Mouse (Mus musculus) left cerebral cortex, postnatal 14 days (tissue): ENCODE results near the gene Rnf217. TPM values are rescaled to one million over a fixed set of nuclear protein-coding genes. Genes with fewer than 3 reads are reported as not detected.

ENCODE experiments used
- DNase-seq, 2 experiments: peaks; one replicate each; pipeline ENCODE4 v3.0.0; 2021 to 2022; ENCODE audit warnings: low spot score in 2 of 2, mixed read lengths in 1 of 2
- intact Hi-C: fragments of 180-260 bp; cut with DNase I; formaldehyde crosslinking; loops from one replicate; pipeline ENCODE4 v1.15.1; 2025
- total RNA-seq, 2 experiments: library from RNA; stranded (reverse); gene quantifications; 2 replicates each; pipeline ENCODE4 v1.2.3; 2021

The Rnf217 gene
- total RNA-seq, 2 experiments from 2014 or later = 10.8 to 12.2 TPM

DNA sequence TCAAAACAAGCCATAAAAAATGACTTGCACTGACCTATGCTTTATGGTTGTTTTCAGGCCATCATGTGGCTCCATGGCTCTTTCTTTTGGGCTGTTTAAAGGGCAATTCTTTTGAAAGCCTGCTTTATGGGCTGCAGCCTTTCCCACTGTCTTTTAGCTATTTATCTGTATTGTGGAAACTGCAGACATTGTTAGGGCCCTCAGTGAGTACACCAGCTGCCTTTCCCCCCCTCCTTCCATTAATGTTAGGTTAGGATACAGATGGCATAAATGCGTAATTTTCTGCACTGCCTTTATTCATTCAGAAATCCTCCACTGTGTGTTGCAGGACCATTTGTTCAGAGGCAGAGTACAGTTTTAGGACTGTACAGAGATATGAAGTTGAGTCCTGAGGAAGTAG lies 93.1 kb downstream of the Rnf217 start:
- no peak for DNase-seq
- intact Hi-C loops = no loop called here

DNA sequence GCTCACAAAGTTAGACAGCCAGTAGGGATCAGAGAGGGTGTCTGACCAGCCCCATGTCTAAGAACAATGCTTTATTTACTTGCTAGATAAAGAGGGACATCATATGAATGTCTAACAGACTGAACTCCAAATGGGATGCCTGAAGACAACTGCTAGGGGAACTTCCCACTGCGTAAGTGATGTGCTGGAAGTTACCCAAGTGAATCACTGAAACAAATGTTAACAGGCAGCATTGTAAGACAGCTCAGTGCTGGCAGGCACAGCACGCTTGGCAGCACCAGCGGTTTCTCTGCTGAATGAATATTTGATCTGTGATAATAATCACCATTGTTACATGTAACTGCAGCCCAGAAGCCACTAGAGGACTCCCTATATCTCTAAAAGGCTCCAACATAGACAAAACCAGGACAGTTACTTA lies 104.8 kb downstream of the Rnf217 start:
- intact Hi-C loops = no loop called here
- peak; percentile 46 to 48 for DNase-seq

DNA sequence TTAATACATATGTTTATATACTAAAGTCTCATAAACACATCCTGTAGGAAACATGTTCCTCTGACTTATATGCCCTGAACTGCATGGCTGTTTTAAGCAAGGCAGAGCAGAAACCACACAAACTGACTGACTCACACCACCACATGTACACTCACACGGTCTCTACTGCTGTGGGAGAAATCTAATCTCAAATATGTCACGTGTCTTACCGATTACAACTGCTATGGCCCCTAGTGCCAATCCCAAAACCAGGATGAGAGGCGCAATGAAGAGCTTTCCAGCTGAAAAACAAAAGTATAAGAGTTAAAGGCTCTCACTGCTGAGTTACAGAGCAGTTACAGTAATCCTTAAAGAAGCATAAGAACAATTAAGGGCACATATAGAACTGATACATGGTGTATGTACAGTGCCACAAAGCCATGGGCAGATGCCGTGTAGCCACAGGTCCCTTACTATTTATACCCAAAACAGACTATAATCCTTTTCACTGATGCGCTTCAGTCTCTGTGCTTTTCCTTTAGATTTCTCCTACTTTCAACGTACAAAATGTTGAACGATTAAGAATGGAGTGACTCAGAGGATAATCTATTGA lies 105.3 kb downstream of the Rnf217 start:
- DNase-seq = no peak
- intact Hi-C loops = no loop called here

DNA sequence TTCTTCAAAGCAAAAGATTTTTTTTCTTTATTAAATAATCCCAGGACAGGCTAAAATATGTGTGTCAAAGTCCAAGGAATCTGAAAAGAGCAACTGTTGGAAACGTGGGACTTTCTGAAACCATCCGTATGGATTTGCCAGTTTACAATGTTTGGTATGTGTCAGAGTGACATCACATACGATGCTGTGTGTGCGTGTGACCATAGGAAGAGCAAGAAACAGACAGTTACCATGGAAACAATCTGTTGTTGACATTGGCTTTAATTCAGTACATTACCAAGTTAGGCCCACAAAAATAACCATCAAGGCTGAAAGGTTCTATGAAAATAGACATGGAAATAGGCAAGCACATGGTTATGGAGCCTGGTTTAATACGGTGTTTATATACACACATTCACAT lies 107.3 kb downstream of the Rnf217 start:
- DNase-seq = peak in 1 of 2 experiments; percentile 14
- intact Hi-C loops = no loop called here

DNA sequence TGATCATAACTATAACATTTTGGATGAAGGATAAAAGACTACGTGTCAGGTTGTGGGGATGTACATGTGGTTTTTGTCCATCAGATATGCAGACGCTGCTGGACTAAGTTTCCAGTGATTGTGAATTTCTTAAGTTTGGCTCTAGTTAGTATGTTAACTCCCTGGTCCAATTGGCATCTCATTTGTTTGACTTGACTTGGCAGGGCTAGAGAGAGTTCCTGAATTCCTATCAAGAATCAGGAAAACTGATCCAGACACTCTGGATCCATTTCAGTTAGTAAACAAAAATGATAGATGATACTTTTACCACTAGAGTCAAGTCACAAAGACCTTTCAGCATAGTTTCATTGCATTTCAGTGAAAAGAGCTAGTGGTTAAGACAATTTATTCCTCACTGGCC lies 112.1 kb downstream of the Rnf217 start:
- DNase-seq = no peak
- intact Hi-C loops = no loop called here

DNA sequence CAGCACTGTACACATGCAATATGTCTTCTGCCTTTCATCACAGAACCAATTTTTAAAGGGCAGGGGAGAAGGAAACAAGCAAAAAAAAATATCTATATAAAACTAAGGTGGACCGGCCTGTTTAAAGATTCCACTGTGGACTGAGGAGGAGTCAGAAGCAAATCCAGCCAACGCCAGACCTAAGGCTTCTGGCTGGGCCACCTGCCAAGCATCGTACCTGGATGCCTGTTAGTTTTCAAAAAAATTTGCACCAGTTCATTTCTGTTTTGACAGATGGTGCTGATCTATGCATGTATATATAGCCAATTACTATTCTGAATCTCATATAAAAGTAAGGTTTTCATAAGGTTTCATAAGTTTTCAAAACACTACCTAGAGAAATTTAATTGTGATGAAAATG lies 113.2 kb downstream of the Rnf217 start:
- intact Hi-C loops = no loop called here
- no peak for DNase-seq

DNA sequence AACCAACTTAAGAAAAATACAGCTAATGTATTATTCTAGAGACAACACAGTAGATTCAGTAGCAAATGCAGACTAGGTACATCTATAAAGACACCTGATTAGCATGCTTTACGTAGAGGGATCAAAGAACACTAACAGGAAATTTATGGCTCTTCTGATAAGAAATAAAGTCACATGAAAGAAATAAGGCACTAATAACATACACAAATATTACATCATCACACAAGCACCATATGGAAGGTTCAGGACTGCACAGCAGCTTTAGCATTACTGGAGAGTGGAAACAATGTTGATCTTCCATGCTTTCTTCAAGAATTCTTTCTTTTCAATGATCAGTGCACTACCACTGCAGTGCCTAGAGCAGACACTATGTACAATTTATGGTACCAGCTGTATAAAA lies 114.7 kb downstream of the Rnf217 start:
- intact Hi-C loops = no loop called here

DNA sequence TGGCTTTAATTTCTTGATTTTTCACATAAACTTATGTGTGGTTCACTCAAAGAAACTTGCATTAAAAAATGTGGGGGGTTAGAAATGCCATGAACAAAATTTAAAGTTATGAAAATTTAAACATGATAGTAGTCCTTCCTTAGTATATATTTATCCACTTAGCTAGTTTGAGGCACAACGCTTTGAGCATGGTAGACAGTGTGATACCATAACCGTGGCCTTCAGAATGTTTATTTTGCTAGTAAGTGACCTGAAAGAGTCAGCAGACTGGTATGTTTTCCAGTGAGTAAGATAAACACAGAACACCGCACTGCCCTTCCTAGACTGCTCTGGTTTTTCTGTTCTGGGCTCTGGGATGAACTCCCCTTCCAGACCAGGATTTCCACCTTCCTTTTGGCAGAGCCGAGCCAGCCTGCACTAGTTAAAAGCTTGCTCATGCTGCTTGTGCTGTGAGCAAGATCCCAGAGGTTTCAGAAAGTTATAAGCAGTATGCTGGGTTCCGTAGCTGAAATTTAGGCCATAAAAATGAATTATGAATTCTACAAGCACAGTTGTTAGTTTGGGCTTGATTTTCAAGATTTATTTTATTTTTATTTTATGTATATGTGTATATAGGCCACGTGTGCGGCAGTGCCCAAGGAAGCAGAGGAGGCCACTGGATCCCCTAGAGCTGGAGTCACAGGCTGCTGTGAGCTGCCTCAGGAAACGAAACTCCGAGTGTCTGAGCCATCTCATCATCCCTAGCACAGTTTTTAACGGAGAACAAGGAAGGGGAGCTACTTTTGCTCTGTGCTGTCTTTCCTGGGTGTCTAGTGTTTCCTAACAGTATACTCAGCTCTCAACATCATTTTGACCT lies 141.7 kb downstream of the Rnf217 start:
- no peak for DNase-seq
- intact Hi-C loops = no loop called here

More for the DNA sequence above, 114.7 kb downstream of the Rnf217 start:
- no peak for DNase-seq

DNA sequence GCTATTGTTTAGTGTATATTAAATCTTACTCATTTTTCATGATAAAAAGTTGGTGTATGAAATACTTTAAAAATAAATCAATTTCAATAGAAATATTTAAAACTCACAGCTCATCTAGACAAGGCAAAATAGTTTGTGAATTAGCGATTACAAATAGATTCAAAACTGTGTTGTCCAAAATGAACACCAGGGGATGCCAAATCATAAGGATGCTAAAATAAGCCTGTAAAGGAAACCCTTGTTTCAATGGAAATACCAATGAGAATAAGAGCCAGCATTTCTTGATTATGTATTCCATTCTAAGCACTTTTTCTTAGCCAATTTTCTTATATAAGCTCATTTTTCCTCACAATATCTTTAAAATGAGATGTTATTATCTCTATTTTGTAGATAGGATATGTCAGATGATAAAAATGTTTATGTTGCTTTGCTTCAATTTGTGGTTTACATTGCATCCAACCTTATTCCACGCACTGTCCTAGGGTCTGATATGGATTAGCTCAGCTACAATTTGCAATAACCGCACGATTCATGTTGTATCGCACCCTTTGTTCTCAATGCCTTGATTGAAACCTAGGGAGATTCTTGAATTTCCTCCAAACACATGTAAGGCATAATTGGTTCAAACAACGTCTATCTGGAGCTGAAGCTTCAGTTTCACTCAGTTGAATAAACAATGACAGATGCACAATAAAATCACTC lies 143.0 kb downstream of the Rnf217 start:
- peak; percentile 30 to 37 for DNase-seq
- intact Hi-C loops = no loop called here

DNA sequence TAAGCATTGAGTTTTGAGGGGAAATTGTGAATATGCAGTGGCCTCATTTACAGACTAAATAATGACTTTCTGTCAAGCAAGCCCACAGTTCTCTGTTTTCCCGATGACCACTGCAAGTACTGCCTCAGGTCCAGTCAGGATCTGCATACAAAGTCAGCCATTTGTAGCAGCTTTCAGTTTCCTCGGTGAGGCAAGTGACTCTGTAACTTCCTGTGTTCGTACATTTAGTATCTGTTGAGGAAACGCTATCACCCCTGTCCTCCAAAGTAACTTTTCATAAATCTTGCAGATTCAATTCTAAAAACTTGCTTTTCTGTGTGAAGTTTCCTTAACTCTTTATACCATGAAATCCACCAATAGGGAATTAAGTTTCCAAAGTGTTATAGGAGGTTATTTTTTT lies 143.6 kb downstream of the Rnf217 start:
- intact Hi-C loops = no loop called here
- DNase-seq = no peak

DNA sequence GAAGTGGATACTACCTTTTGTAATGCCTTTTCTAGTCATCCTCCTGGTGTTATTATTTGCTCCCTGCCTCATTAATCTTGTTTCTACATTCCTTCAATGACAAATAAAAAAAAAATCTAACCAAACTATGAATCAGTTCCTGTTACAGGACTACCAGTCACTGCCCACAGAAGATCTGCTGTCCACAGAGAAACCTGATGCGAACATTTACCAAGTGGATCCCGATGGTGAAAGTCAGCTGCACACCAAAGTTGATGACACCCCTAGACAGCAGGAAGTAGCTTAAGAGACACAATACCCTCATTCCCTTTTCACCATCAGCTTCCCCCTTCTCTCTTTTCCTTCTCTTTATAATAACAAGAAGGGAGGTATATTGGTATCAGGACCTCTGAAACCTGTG lies 145.9 kb downstream of the Rnf217 start:
- no peak for DNase-seq
- intact Hi-C loops = no loop called here

DNA sequence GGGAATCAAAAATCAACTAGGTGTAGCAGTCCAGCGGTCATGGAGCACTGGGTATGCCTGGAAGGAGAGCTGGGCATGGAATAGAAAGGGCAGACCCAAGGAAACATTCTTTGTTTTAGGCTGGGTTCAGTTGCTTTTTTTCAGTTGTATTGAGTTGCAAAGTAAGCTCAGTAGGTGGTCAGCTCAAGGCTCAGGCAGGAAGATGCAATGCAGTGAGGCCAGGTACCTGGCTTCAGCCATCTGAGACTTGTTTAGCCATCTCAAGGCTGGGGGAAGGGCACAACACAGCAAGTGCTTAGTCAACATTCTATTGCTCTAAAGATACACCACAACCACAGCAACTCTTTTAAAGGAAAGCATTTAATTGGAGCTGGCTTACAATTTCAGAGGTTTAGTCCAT lies 152.2 kb downstream of the Rnf217 start:
- intact Hi-C loops = no loop called here

DNA sequence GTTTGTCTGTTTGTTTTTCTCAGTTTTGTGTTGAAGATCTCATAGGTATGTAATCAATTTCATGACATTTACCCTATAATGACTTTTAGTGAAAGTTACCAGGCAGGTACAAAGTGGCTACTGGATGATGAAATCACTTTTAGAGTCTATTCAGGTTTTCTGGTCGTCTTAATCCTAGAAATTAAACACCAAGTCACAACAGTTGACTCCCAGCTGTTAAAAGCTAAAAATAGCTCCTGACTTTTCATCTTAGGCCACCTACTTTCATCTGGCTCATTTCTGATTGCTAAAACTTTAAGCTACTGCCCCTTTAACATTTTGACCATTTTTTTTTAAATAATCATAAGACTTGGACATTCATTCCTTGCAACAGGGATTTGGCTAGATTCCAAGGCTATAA lies 161.9 kb downstream of the Rnf217 start:
- DNase-seq = no peak
- intact Hi-C loops = loop anchor here (5.0 to 10.0 kb wide), 2 partner anchors 135 to 622 kb away; partner anchors contain the start of gene Hddc2

More for the DNA sequence above, 152.2 kb downstream of the Rnf217 start:
- DNase-seq = no peak

DNA sequence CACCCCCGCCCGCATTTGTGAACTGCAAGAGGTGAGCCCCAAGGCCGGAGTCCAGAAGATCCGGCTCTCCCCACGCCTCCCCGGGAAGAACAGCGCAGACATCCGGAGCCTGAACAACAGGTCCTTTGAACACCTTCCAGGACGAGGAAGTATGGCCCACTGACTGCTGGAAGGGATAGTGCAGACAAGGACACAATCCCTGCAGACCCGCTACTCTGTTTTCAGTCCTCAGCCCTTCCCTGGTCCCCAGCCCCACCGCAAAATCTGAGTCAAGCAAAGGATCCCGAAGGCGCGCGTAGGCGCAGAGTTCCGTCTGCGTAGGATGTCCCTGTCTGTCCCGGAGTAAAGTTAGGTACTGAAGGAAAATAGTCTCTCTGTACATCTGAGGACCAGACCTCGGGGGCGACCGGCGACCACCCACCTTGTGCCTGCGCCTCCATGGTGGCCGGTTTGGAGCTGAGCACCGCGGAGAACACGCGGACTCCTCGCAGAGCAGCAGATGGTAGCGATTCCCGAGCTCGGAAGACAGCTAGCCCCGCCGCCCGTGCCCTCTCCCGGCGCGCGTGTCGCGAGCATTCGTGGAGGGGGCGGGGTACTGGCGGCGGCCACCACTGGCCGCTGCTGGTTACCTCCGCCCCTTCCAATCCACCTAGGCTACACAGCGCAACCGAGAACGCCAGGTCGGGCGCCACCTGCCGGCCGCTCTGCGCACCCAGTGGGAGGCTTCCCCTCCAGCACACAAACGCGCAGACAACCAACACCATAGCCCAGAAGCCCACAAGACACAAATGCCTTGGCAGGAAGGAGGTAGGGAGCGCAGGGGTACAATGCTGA lies 163.5 kb downstream of the Rnf217 start, which contains the start of gene Tpd52l1:
Tpd52l1 (minus strand) TSS at position 668 of the 834 bp plus-strand sequence.
- intact Hi-C loops = loop anchor here (5.0 to 10.0 kb wide), 2 partner anchors 133 to 621 kb away; partner anchors contain the start of gene Hddc2

DNA sequence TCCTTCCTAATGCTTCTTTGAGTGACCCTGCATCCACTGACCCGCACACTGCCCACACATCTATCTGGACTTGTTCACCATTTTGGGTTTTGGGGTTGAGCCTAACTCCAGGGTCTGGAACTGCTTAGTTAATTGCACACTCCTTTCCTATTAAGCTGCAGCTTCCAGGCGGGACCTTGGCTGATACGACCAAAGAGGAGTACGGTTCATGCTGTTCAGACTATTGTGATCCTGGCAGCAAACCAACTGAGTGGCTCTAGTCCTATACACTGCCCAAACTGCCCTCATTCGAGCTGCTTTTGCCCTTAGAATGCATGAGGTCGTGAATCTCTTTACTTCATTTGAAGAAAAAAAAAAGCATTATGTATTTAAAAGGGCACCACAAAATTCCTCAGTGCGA lies 164.8 kb downstream of the Rnf217 start:
- intact Hi-C loops = loop anchor here (10.0 kb wide), 1 partner anchor 619 kb away; no protein-coding TSS in a partner anchor
- DNase-seq = no peak

More for the DNA sequence above, 163.5 kb downstream of the Rnf217 start, which contains the start of gene Tpd52l1:
- peak; percentile 87 to 89 for DNase-seq
